Mouse (Mus musculus) embryonic fibroblast, embryonic 13.5 days (primary cell): ENCODE measurements around the gene Cyth4.

ENCODE experiments used
- CTCF ChIP-seq: IDR thresholded peaks from 2 replicates; pipeline ENCODE4 v1.5.1; 2011; ENCODE audit warnings: mild to moderate bottlenecking, control low read depth, low read length, moderate library complexity, borderline replicate concordance; ENCODE audit not compliant: insufficient read depth
- POLR2A ChIP-seq: IDR thresholded peaks from 2 replicates; pipeline ENCODE4 v1.6.1; 2011; ENCODE audit warnings: low read depth, mild to moderate bottlenecking, control low read depth, low read length, moderate library complexity

DNA sequence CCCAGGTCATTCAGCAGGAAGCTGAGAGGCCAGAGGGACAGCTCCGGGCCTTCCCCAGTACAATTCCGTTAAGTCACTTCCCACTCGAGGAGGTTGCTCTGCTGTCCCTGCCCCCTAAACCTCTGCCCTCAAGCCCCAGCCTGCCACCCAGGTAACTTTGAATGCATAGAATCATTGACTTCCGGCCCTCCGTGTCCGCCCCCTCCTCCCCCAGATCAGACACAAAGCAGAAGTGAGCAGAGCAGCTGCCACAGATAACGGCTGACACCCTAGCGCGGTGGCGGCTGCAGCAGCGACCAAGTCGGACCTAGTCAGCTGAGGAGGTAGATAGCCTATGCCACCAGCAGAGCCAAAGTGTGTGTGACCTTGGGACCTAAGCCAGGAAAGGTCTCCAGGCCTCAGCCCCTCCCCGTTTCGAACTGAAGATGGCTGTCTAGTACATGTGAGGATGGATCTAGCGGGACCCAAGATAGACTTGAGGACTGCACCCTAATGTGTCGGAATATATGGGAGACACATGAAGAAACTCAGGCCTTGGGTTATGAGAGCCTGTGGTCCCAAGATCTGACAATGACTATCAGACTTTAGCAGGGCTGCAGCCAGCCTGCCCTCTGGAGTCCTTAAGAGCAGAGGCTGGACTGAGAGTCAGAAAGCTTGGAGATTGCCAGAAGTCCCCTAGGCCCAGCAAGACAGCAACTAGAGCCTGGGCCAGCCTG is 25.1 kb upstream of the Cyth4 start:
- TF ChIP-seq POLR2A: no peak
- no peak for TF ChIP-seq CTCF
